Mouse (Mus musculus) heart, postnatal 0 days (tissue): ENCODE measurements around the gene Spryd4.

Source experiments
- CTCF ChIP-seq: IDR thresholded peaks from 2 replicates; pipeline ENCODE4 v1.5.1; 2016; ENCODE audit warnings: antibody characterized with exemption, control low read depth, low read depth
- EP300 ChIP-seq: IDR thresholded peaks from 2 replicates; pipeline ENCODE4 v1.6.1; 2016; ENCODE audit warnings: antibody characterized with exemption, low read depth

GRCm38 (mm10) chr10:128259946-128260345 is 48.3 kb upstream of the Spryd4 start:
- TF ChIP-seq CTCF: no peak
- TF ChIP-seq EP300: no peak
